Mouse (Mus musculus) neural tube, embryonic 12.5 days (tissue): ENCODE measurements around the gene Usp21. TPM values are rescaled to one million over a fixed set of nuclear protein-coding genes. Genes with fewer than 3 reads are reported as not detected.
A peak's percentile ranks its signal among the peaks of the same experiment; 100 is the strongest.

Source experiments
- ATAC-seq: fragments of 200-750 bp; cut with Nextera tagmentation; 2 replicates; pipeline ENCODE4 v1.8.0; 2017; ENCODE audit warnings: low read depth, mild to moderate bottlenecking, moderate TSS enrichment, moderate library complexity; ENCODE audit not compliant: low FRiP score
- H3K27ac ChIP-seq: fragments of 300-500 bp; sonication (generic); 2 replicates; pipeline ENCODE4 v1.5.1; 2016
- H3K27me3 ChIP-seq: fragments of 300-500 bp; sonication (generic); replicated peaks from 2 replicates; pipeline ENCODE4 v1.6.1; 2016; ENCODE audit warnings: mild to moderate bottlenecking
- H3K36me3 ChIP-seq: fragments of 300-500 bp; sonication (generic); 2 replicates; pipeline ENCODE4 v1.6.1; 2016; ENCODE audit warnings: mild to moderate bottlenecking
- H3K4me1 ChIP-seq: fragments of 300-500 bp; sonication (generic); 2 replicates; pipeline ENCODE4 v1.6.1; 2016
- H3K4me2 ChIP-seq: fragments of 300-500 bp; sonication (generic); replicated peaks from 2 replicates; pipeline ENCODE4 v1.6.1; 2016; ENCODE audit warnings: mild to moderate bottlenecking
- H3K4me3 ChIP-seq: fragments of 300-500 bp; sonication (generic); 2 replicates; pipeline ENCODE4 v1.5.1; 2016
- H3K9ac ChIP-seq: fragments of 300-500 bp; sonication (generic); 2 replicates; pipeline ENCODE4 v1.6.1; 2016; ENCODE audit warnings: mild to moderate bottlenecking
- H3K9me3 ChIP-seq: fragments of 300-500 bp; sonication (generic); 2 replicates; pipeline ENCODE4 v1.6.1; 2016; ENCODE audit warnings: mild to moderate bottlenecking
- WGBS: fragments of 180-500 bp; shearing (Covaris S2); methylation state at CpG from one replicate; pipeline ENCODE4 v1.1.7; 2016; 5-methylcytosine and 5-hydroxymethylcytosine counted together
- polyA plus RNA-seq: library from polyadenylated mRNA; unstranded; fragments of >200 nt; fragmentation: Nextera tagmentation; extraction: Ambion mirVana; gene quantifications from 2 replicates; pipeline ENCODE4 v1.2.1, GENCODE M21; 2016

The Usp21 gene
- polyA plus RNA-seq, 1 experiment from 2014 or later = 103 TPM

DNA sequence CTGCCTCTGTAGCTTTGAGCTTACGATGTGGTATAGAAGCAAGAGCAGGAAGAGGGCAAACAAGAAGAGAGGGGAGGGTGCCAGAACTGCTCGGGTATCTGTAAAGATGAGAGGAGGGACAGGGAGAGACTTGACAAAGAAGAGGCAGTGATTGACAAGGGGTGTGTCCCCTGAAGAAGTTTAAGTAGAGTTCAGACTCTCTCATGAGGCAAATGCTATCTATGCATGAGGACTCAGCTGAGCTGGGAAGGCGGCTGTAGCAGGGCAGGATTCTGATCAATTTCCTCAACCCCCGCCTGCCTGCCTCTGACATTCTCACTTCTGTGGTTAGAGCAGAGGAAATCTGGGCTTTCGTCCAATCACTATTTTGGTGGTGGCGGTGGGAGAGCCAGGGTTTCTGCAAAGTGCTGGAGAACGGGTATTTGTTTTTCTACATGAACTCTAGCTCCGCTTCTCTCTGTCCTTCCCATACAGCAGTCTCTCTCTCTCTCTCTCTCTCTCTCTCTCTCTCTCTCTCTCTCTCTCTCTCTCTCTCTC lies 25.1 kb downstream of the Usp21 start:
- ATAC-seq = peak; percentile 67
- no peaks in the 10 kb centered on the region for H3K27me3 ChIP-seq
- peak overlapping the region; percentile 13; the same call in 1 of the 2 replicates for H3K9ac ChIP-seq
- no peaks in the 10 kb centered on the region for H3K9me3 ChIP-seq
- H3K27ac ChIP-seq = no peak overlapping the region
- no peak overlapping the region; the same call in 1 of the 2 replicates for H3K4me3 ChIP-seq
- H3K36me3 ChIP-seq = peaks cover 4% of the 10 kb centered on the region; the same call in 1 of the 2 replicates
- WGBS = 13% methylated on average over 8 of the region's 8 CpGs
- H3K4me1 ChIP-seq = no peaks in the 10 kb centered on the region
- H3K4me2 ChIP-seq = peak overlapping the region; percentile 54

DNA sequence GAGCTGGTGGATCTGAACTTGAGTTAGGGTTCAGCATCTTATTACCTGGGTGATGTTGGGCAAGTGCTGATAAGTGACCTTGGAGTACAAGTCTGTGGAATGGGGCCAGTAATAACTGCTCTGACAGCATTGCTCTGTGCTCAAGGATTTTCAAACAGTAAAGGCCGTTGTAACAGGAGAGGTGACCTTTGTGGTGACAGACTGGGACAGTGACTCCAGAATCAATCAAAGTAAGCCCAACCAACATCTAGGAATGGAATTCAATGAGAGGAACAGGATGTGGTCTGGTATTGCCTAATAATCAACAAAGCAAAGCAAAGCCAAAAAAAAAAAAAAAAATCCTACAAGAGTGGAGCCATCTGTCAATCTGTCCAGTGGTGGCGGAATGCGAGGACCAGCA lies 27.5 kb downstream of the Usp21 start:
- H3K9ac ChIP-seq = no peak overlapping the region
- peaks cover 4% of the 10 kb centered on the region; the same call in 1 of the 2 replicates for H3K36me3 ChIP-seq
- H3K27ac ChIP-seq = no peak overlapping the region
- H3K4me1 ChIP-seq = no peaks in the 10 kb centered on the region
- H3K4me3 ChIP-seq = no peak overlapping the region
- WGBS = 76% methylated on average over 3 of the region's 3 CpGs
- H3K4me2 ChIP-seq = no peak overlapping the region
- H3K27me3 ChIP-seq = no peaks in the 10 kb centered on the region
- ATAC-seq = no peak
- H3K9me3 ChIP-seq = no peaks in the 10 kb centered on the region

DNA sequence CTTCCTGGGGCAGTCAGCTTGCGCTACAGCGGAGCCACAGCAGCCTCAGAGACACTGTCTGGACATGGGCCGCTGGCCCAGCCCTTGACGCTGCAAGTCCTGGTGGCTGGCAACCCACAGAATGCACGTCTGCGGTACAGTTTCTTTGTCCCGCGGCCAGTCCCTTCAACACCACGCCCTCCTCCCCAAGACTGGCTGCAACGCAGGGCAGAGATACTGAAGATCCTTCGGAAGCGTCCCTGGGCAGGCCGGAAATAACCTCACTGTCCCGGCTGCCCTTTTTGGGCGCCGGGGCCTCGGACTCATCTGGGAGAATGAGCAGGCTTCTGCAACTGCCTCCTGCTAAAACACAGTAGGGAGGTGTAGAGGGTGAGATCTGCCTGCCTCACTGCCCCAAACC lies 28.9 kb downstream of the Usp21 start:
- H3K4me3 ChIP-seq = no peak overlapping the region
- H3K27me3 ChIP-seq = no peaks in the 10 kb centered on the region
- H3K4me2 ChIP-seq = no peak overlapping the region
- no peak overlapping the region for H3K9ac ChIP-seq
- 80% methylated on average over 17 of the region's 17 CpGs for WGBS
- no peaks in the 10 kb centered on the region for H3K9me3 ChIP-seq
- H3K36me3 ChIP-seq = peaks cover 4% of the 10 kb centered on the region; the same call in 1 of the 2 replicates
- no peaks in the 10 kb centered on the region for H3K4me1 ChIP-seq
- no peak overlapping the region for H3K27ac ChIP-seq
- no peak for ATAC-seq

DNA sequence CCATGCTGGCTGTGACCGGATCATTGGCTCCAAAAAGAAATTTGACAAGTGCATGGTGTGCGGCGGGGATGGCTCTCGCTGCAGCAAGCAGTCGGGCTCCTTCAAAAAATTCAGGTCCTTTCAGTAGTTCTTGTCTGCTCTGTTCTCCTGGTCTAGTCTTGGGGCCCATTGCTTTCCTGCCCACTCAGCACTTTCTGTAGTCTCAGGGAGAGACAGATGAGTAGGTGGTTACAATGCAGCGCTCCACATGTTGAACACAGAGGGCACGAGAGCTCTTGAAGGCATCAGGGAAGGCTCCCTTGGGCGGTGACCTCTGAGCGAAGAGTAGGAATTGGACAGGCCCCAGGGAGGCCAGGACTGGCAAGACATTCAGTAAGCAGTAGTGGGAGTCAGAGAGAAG lies 30.0 kb downstream of the Usp21 start:
- Histone ChIP-seq H3K27ac (no peak overlapping the region), H3K4me1 (no peaks in the 10 kb centered on the region), H3K9ac (no peak overlapping the region), H3K36me3 (peaks cover 4% of the 10 kb centered on the region; the same call in 1 of the 2 replicates), H3K4me2 (no peak overlapping the region), H3K4me3 (no peak overlapping the region), H3K9me3 (no peaks in the 10 kb centered on the region), H3K27me3 (no peaks in the 10 kb centered on the region)
- ATAC-seq = no peak
- WGBS = 87% methylated on average over 9 of the region's 9 CpGs

DNA sequence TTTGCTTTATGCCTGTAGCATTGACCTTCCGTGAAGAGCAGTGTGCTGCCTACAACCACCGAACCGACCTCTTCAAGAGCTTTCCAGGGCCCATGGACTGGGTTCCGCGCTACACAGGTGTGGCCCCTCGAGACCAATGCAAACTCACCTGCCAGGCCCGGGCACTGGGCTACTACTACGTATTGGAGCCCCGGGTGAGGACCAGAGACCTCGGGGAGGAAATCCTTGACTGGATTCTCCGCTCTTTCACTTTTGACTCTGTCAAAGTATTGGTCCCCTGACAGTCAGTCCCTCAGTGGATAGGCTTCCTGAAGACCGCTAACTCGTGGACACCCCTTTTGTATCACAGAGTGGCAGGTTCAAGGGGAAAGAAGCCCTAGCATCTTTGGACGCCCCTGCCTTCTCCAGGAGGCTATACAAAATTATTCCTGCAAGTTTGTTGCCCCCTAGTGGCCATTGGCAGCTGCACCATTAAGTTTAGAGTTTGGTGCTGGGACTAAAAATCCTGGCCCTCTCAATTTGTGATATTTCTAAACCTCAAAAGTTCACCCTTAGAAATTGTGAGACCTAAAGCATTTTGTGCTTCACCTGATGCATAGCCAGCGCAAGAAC lies 30.7 kb downstream of the Usp21 start:
- Histone ChIP-seq H3K27ac (no peak overlapping the region), H3K4me3 (no peak overlapping the region), H3K4me2 (no peak overlapping the region), H3K9me3 (no peaks in the 10 kb centered on the region), H3K27me3 (no peaks in the 10 kb centered on the region), H3K36me3 (peaks cover 4% of the 10 kb centered on the region; the same call in 1 of the 2 replicates), H3K9ac (no peak overlapping the region), H3K4me1 (peaks cover 3% of the 10 kb centered on the region)
- 69% methylated on average over 15 of the region's 15 CpGs for WGBS
- 0 out of 2 replicates have a peak, but pooled peaks have one; percentile 39 for ATAC-seq

DNA sequence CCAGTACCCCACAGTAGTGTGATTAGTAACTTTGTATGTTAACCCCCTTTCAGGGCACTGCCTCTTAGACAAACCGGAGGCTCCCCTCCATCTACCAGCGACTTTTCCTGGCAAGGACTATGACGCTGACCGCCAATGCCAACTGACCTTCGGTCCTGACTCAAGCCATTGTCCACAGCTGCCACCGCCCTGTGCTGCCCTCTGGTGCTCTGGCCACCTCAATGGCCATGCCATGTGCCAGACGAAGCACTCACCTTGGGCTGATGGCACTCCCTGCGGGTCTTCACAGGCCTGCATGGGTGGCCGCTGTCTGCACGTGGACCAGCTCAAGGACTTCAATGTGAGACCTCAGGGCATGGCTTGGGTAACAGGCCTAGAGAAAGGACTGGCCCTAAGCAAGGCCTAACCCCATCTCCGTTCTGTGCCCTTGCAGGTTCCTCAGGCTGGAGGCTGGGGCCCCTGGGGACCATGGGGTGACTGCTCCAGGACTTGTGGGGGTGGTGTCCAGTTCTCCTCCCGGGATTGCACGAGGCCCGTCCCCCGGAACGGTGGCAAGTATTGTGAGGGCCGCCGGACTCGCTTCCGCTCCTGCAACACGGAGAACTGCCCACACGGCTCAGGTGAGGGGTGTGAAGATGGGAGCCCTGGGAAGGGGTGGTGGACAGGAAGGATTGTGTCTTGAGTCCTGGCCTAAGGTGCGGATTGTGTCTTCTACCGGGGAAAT lies 31.5 kb downstream of the Usp21 start:
- 92% methylated on average over 24 of the region's 24 CpGs for WGBS
- H3K27ac ChIP-seq = no peak overlapping the region
- no peak overlapping the region for H3K9ac ChIP-seq
- peaks cover 11% of the 10 kb centered on the region for H3K4me1 ChIP-seq
- H3K9me3 ChIP-seq = no peaks in the 10 kb centered on the region
- no peak overlapping the region for H3K4me3 ChIP-seq
- H3K27me3 ChIP-seq = no peaks in the 10 kb centered on the region
- H3K4me2 ChIP-seq = no peak overlapping the region
- H3K36me3 ChIP-seq = peaks cover 4% of the 10 kb centered on the region; the same call in 1 of the 2 replicates
- ATAC-seq = no peak

DNA sequence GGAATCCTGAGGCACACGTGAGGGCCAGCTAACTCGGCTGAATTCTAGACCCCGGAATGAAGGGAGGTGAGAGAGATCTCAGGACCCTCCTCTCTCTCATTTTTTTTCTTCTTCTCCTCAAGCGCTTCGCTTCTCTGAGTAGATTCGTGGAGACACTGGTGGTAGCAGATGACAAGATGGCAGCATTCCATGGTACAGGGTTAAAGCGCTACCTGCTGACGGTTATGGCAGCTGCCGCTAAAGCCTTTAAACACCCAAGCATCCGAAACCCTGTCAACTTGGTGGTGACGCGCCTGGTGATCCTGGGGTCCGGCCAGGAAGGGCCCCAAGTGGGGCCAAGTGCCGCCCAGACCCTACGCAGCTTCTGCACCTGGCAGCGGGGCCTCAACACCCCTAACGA lies 35.4 kb downstream of the Usp21 start:
- Histone ChIP-seq H3K4me1 (peaks cover 43% of the 10 kb centered on the region), H3K9ac (no peak overlapping the region), H3K4me3 (no peak overlapping the region), H3K36me3 (no peaks in the 10 kb centered on the region), H3K27ac (no peak overlapping the region), H3K9me3 (no peaks in the 10 kb centered on the region), H3K4me2 (peak overlapping the region; percentile 58), H3K27me3 (no peaks in the 10 kb centered on the region)
- WGBS = 60% methylated on average over 17 of the region's 17 CpGs
- ATAC-seq = no peak

DNA sequence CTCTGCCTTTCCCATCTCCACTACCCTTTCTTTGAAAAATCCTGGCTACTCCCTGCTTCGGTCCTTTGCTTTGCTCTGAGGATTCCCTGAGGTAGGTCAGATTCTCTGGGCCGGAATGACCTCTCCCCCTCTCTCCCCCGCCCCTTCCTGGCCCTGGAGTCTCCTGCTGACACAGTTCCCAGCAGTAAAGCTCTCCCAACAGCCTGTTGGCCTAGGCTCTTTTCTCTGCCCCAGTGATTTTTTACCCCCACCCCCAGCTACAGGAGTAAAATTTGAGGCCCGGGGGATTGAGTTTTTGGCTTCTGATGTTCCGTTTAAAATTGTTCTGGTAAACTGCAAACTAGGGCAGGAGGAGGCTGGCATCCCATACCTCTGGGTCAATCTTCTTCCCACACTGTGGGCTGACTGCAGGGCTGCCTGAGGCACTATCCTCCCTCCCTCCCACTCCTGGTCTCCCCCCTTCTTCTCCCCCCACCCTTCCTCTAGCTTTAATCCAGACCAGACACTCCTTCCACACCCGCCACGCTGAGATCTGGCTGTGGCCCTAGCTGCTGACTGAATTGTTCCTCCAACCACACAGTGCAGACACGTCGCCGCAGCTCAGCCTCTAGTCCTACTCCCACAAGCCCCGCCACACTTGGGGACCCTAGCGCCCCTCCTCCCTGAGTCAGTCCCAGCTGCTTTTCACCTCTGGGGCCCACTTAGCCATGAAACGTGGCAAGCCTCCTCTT lies 36.0 kb downstream of the Usp21 start:
- H3K9ac ChIP-seq = peak overlapping the region; percentile 9; the same call in 1 of the 2 replicates
- no peaks in the 10 kb centered on the region for H3K27me3 ChIP-seq
- H3K27ac ChIP-seq = no peak overlapping the region
- H3K4me1 ChIP-seq = peaks cover 44% of the 10 kb centered on the region
- 5% methylated on average over 13 of the region's 13 CpGs for WGBS
- ATAC-seq = no peak
- H3K4me3 ChIP-seq = peak overlapping the region; percentile 22; the same call in 1 of the 2 replicates
- no peaks in the 10 kb centered on the region for H3K9me3 ChIP-seq
- H3K4me2 ChIP-seq = peak overlapping the region; percentile 58
- no peaks in the 10 kb centered on the region for H3K36me3 ChIP-seq

DNA sequence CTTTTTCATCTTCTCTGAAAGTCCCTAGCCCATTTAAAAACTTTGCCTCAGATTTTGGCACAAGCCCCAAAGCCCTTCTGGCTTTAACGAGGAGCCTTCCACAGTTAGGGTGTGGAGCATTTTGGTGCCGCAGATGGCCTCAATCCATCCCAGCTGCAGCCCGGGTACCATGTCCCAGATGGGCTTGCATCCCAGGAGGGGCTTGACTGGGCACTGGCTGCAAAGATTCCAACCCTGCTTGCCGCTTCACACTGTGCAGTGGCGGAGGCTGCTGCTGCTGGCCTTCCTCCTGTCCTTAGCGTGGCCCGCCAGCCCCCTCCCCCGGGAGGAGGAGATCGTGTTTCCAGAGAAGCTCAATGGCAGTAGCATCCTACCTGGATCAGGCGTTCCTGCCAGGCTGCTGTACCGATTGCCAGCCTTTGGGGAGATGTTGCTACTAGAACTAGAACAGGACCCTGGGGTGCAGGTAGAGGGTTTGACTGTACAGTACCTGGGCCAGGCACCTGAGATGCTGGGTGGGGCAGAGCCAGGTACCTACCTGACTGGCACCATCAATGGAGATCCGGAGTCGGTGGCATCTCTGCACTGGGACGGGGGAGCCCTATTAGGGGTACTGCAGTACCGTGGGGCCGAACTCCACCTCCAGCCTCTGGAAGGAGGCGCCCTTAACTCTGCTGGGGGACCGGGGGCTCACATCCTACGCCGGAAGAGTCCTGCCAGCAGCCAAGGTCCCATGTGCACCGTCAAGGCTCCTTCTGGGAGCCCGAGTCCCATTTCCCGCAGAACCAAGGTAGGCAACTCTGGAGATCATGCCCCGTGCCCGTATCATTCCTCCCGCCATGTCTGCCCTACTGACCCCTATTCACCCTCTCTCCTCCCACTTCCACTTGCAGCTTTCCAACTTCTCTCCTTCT lies 36.9 kb downstream of the Usp21 start, which contains the start of gene Ndufs2:
TSS of gene Ndufs2 (minus strand) at position 709 of the 914 bp plus-strand sequence.
- WGBS = 10% methylated on average over 26 of the region's 26 CpGs

DNA sequence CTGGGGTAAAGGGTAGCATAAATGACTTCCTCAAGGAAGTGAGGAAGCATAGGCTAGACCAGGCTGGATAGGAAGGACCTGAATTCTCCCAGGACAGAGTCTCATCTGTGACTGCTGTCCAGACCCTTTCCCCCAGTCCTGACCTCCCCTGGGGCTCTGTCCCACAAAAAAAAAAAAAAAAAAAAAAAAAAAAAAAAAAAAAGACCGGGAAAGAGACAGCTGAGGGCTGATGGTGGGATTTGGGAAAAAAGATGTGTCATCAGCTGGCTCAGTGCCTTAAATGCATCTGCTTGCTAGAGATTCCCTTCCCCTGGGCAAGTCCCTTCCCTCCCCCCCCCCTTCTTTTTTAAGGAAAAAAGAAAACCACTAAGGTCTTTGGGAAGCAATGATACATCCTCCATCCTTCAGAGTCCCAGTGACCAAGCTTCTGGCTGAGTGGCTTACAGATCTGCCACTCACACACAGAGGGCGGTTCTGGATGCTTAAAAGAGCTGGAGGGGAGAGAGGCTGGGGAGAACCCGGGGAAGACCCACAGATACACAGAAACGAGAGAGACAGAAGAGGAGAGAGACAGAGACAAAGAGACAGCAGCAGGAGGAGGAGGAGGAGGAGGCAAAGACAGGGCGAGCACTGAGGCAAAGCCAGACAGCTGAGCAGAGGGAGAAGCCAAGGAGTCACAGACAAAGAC lies 37.7 kb downstream of the Usp21 start, which contains the start of gene Adamts4:
TSS of gene Adamts4 (plus strand) at position 509 of the 688 bp plus-strand sequence.
- H3K9me3 ChIP-seq = no peaks in the 10 kb centered on the region
- WGBS = 22% methylated on average over 5 of the region's 5 CpGs
- H3K4me3 ChIP-seq = peak within 1 kb of the TSS; percentile 22
- H3K36me3 ChIP-seq = peaks cover 7% of the 10 kb centered on the region
- peak within 1 kb of the TSS; percentile 58 for H3K4me2 ChIP-seq
- H3K4me1 ChIP-seq = peaks cover 54% of the 10 kb centered on the region
- no peak for ATAC-seq
- H3K9ac ChIP-seq = peak within 1 kb of the TSS; percentile 9; the same call in 1 of the 2 replicates
- H3K27me3 ChIP-seq = no peaks in the 10 kb centered on the region
- H3K27ac ChIP-seq = no peak within 1 kb of the TSS

More for the DNA sequence above, 36.9 kb downstream of the Usp21 start, which contains the start of gene Ndufs2:
- peaks cover 49% of the 10 kb centered on the region for H3K4me1 ChIP-seq
- peak within 1 kb of the TSS; percentile 58 for H3K4me2 ChIP-seq
- H3K4me3 ChIP-seq = peak within 1 kb of the TSS; percentile 22
- no peak within 1 kb of the TSS for H3K27ac ChIP-seq
- no peaks in the 10 kb centered on the region for H3K9me3 ChIP-seq
- H3K9ac ChIP-seq = peak within 1 kb of the TSS; percentile 9
- ATAC-seq = 0 out of 2 replicates have a peak, but pooled peaks have one; percentile 6
- H3K27me3 ChIP-seq = no peaks in the 10 kb centered on the region
- H3K36me3 ChIP-seq = no peaks in the 10 kb centered on the region
